Mouse (Mus musculus): ENCODE data around the gene Lgals8.

DNA sequence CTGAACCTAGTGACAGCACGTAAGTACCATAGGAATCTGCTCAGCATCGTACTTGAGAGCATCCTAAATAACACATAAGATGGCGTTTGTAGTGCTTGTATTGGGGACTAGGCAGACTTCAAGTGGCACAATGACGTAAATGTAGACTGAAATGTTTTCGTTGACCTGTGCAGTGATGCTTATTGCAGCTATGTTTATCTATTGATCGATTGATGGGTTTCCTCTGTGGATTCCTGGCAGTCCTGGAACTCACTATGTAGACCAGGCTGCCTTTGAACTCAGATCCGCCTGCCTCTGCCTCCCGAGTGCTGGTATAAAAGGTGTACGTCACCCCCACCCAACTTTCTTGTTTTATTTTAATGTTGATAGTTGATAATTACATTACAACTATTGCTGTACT lies 44.1 kb downstream of the Lgals8 start:
- TF ChIP-seq ZC3H11A (IDR thresholded peaks at IDR 0.05; ENCODE audit: borderline replicate concordance, low read depth, low read length) (no peak), MAFK (IDR thresholded peaks at IDR 0.05; ENCODE audit: insufficient read depth, low read depth, low read length) (no peak), ZNF384 (IDR thresholded peaks at IDR 0.05; ENCODE audit: low read depth, low read length) (no peak), HCFC1 (IDR thresholded peaks at IDR 0.05; ENCODE audit: borderline replicate concordance, insufficient read depth, low read length) (no peak), CHD2 (IDR thresholded peaks at IDR 0.05; ENCODE audit: low read depth, low read length) (no peak)
